Mouse (Mus musculus) cortical plate, adult 2 months (tissue): ENCODE results near the gene Samd14. TPM values are rescaled to one million over a fixed set of nuclear protein-coding genes. Genes with fewer than 3 reads are reported as not detected.
A peak's percentile ranks its signal among the peaks of the same experiment; 100 is the strongest.

Source experiments
- H3K27ac ChIP-seq: fragments of 200-500 bp; 2 replicates; pipeline ENCODE4 v1.5.1; 2012; ENCODE audit warnings: low read length, control low read depth, inconsistent platforms; ENCODE audit not compliant: insufficient read depth
- H3K4me1 ChIP-seq: fragments of 200-500 bp; 2 replicates; pipeline ENCODE4 v1.6.1; 2011; ENCODE audit warnings: low read length; ENCODE audit not compliant: control insufficient read depth, insufficient read depth
- H3K4me3 ChIP-seq: fragments of 200-500 bp; 2 replicates; pipeline ENCODE4 v1.5.1; 2011; ENCODE audit warnings: mild to moderate bottlenecking, low read length, control low read depth; ENCODE audit not compliant: insufficient read depth
- CTCF ChIP-seq: fragments of 200-500 bp; IDR thresholded peaks from 2 replicates; pipeline ENCODE4 v1.5.1; 2011; ENCODE audit warnings: mild to moderate bottlenecking, control low read depth, low read length; ENCODE audit not compliant: insufficient read depth; ENCODE audit errors: extremely low read depth
- POLR2A ChIP-seq: fragments of 200-500 bp; IDR thresholded peaks from 2 replicates; pipeline ENCODE4 v1.6.1; 2011; ENCODE audit warnings: mild to moderate bottlenecking, low read length, control low read depth; ENCODE audit not compliant: insufficient read depth; ENCODE audit errors: extremely low read depth
- polyA plus RNA-seq: library from polyadenylated mRNA; depleted of rRNA; stranded (reverse); fragments of >200 nt; gene quantifications from 2 replicates; pipeline ENCODE4 v1.2.3, GENCODE M21; 2012

Samd14 gene
- polyA plus RNA-seq, 1 experiment, result 18.0 TPM

GRCm38 (mm10) chr11:94988780-94989561 is 20.7 kb upstream of the Samd14 start:
- H3K4me1 ChIP-seq, result peaks cover 8% of the 10 kb centered on the region; the same call in 1 of the 2 replicates
- peak overlapping the region; percentile 80 for H3K27ac ChIP-seq
- H3K4me3 ChIP-seq, result peak overlapping the region; percentile 53
- TF ChIP-seq POLR2A, result no peak
- TF ChIP-seq CTCF, result no peak

- Histone ChIP-seq H3K27ac (peak overlapping the region; percentile 82), H3K4me1 (peaks cover 9% of the 10 kb centered on the region; the same call in 1 of the 2 replicates), H3K4me3 (peak overlapping the region; percentile 53)
- TF ChIP-seq CTCF (no peak), POLR2A (peak; percentile 40; the same call in 1 of the 2 replicates)
These were observed 20.1 kb upstream of the Samd14 start for GRCm38 (mm10) chr11:94989562-94990017.

GRCm38 (mm10) chr11:94990102-94990748 is 19.5 kb upstream of the Samd14 start:
- Histone ChIP-seq H3K27ac (peak overlapping the region; percentile 82), H3K4me3 (peak overlapping the region; percentile 53), H3K4me1 (peaks cover 12% of the 10 kb centered on the region; the same call in 1 of the 2 replicates)
- no peak for TF ChIP-seq POLR2A
- no peak for TF ChIP-seq CTCF

- peak; percentile 54; the same call in 1 of the 2 replicates for TF ChIP-seq POLR2A
- TF ChIP-seq CTCF, result 0 out of 2 replicates have a peak, but pooled peaks have one; percentile 10
- Histone ChIP-seq H3K4me3 (peak within 1 kb of the TSS; percentile 53), H3K4me1 (peaks cover 13% of the 10 kb centered on the region; the same call in 1 of the 2 replicates), H3K27ac (peak within 1 kb of the TSS; percentile 95)
These were observed 18.7 kb upstream of the Samd14 start, which contains the start of gene Ppp1r9b for GRCm38 (mm10) chr11:94990749-94991577. Gene Ppp1r9b, plus strand, starts transcription at chr11:94991035.

- H3K4me3 ChIP-seq, result peak overlapping the region; percentile 49
- H3K27ac ChIP-seq, result peak overlapping the region; percentile 72
- TF ChIP-seq CTCF (no peak), POLR2A (no peak)
- H3K4me1 ChIP-seq, result peaks cover 16% of the 10 kb centered on the region
These were observed 17.8 kb upstream of the Samd14 start for GRCm38 (mm10) chr11:94991641-94992479.

GRCm38 (mm10) chr11:94992480-94992753 is 17.3 kb upstream of the Samd14 start:
- Histone ChIP-seq H3K4me1 (peaks cover 16% of the 10 kb centered on the region), H3K27ac (peak overlapping the region; percentile 72), H3K4me3 (peak overlapping the region; percentile 49)
- no peak for TF ChIP-seq CTCF
- TF ChIP-seq POLR2A, result no peak

GRCm38 (mm10) chr11:94992754-94993606 is 16.7 kb upstream of the Samd14 start:
- TF ChIP-seq CTCF (no peak), POLR2A (0 out of 2 replicates have a peak, but pooled peaks have one; percentile 10)
- H3K27ac ChIP-seq, result peak overlapping the region; percentile 72
- peaks cover 21% of the 10 kb centered on the region for H3K4me1 ChIP-seq
- peak overlapping the region; percentile 49 for H3K4me3 ChIP-seq
